Mouse (Mus musculus): Measurements from ENCODE around the gene Dysf. TPM values are rescaled to one million over a fixed set of nuclear protein-coding genes. Genes with fewer than 3 reads are reported as not detected.

The Dysf gene
- polyA plus RNA-seq, 1 experiment from 2014 or later = 2.8 TPM

DNA sequence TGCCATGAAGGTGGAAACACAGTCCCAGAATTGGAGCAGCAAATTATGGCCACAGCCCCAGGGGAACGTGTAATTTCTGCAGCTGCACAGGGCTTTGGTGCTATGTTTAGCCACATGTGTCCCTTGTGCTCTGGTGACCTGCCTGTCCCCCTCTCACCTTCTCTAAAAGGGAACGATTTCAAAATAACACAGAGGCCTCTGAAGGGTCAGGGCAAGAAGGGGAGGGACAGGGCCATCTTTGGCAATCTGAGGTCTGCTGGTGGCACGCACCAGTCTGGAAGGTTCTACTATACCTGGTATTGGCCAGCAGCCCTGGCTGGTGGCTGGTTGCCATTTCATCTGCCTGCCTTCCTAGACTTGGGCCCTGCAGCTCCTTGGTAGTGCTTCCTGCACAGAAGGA, 147.4 kb downstream of the Dysf start:
- Histone ChIP-seq H3K4me1 (ENCODE audit: control insufficient read depth, low read depth, low read length) (no peaks in the 10 kb centered on the region), H3K36me3 (ENCODE audit: control insufficient read depth, insufficient read depth) (no peaks in the 10 kb centered on the region), H3K27me3 (ENCODE audit: control insufficient read depth, insufficient read depth, low read depth, low read length) (no peaks in the 10 kb centered on the region), H3K9me3 (replicated peaks; ENCODE audit: control insufficient read depth, low read length) (no peaks in the 10 kb centered on the region), H3K4me2 (ENCODE audit: low read depth, low read length) (no peak overlapping the region), H3K27ac (ENCODE audit: low read length) (no peak overlapping the region), H3K9ac (ENCODE audit: low read depth, low read length) (no peak overlapping the region), H3K4me3 (ENCODE audit: low read depth, low read length) (no peak overlapping the region)
- WGBS (ENCODE audit: insufficient replicate concordance) = 44% methylated on average over 3 of the region's 3 CpGs
- no peak for ATAC-seq (ENCODE audit: low read depth)

DNA sequence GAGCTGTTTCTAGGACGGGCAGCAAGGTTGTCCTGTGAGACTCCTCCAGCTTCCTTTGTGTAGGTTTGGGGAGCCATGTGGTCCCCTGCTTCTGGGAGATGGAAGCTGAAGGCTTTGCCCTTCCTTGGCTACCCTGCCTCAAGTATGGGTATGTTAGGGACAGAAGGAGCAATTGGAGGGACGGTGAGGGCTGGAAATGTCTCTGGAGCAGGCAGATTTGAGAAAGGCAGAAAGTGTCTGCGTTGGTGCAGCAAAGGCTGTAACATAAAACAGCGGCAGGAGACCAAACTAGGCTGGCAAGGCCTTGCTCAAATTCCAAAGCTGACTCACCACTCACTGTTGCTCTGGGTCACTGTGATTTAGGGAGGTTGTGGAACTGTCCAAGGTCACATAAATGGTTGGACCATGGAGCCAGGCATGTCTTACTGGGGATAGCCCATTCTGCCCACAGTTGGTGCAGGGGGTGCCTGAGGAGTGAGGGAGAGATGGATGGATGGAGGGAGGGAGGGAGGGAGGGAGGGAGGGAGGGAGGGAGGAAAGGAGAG, 148.2 kb downstream of the Dysf start:
- 65% methylated on average over 4 of the region's 4 CpGs for WGBS (ENCODE audit: insufficient replicate concordance)
- ATAC-seq (ENCODE audit: low read depth) = no peak

DNA sequence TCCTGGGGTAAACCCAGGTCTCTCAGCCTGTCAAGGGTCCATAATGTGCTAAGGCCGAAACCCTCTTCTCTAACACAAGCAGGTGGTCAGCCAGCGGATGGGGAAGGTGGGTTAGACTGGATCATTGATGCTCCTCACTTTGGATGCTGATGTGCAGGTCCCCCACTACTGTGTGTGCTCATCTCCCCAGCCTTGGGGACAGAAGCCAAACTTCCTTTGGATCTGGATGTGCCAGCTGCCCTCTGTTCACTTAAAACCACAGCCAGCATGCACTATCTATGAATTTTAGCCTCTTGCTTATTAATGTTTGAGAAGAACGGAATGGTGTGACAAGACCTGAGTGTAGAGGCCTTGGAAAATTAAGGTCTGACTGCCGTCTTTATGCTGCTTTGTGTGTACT, 150.7 kb downstream of the Dysf start:
- H3K27me3 ChIP-seq (ENCODE audit: control insufficient read depth, insufficient read depth, low read depth, low read length) = no peaks in the 10 kb centered on the region
- WGBS (ENCODE audit: insufficient replicate concordance) = 54% methylated on average over 4 of the region's 4 CpGs

More for the DNA sequence above, 148.2 kb downstream of the Dysf start:
- no peak overlapping the region for H3K9ac ChIP-seq (ENCODE audit: low read depth, low read length)
- no peaks in the 10 kb centered on the region for H3K27me3 ChIP-seq (ENCODE audit: control insufficient read depth, insufficient read depth, low read depth, low read length)
- H3K4me2 ChIP-seq (ENCODE audit: low read depth, low read length) = no peak overlapping the region
- H3K27ac ChIP-seq (ENCODE audit: low read length) = no peak overlapping the region
- no peak overlapping the region for H3K4me3 ChIP-seq (ENCODE audit: low read depth, low read length)
- no peaks in the 10 kb centered on the region for H3K4me1 ChIP-seq (ENCODE audit: control insufficient read depth, low read depth, low read length)
- no peaks in the 10 kb centered on the region for H3K9me3 ChIP-seq (replicated peaks; ENCODE audit: control insufficient read depth, low read length)
- H3K36me3 ChIP-seq (ENCODE audit: control insufficient read depth, insufficient read depth) = no peaks in the 10 kb centered on the region

DNA sequence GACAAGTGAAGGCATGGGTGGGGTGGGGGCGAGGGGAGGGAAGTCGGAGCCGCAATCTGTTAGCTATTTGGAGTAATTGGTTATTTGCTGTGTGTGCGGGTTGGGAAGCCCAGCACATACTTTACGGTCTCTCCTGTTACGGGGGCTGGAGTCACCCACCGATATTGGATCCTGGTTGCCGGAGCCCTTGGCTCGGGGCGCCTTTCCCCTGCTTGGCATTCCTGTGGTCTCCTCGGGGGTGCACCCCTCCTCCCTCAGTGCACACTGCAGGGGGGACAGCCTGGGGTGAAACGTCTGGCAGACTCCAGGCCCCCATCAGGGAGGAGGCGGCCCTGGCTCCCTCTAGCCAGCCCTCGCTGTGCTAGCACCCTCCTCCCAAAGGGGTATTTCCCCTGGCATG, 159.2 kb downstream of the Dysf start:
- H3K27me3 ChIP-seq (ENCODE audit: control insufficient read depth, insufficient read depth, low read depth, low read length) = no peaks in the 10 kb centered on the region
- no peaks in the 10 kb centered on the region for H3K36me3 ChIP-seq (ENCODE audit: control insufficient read depth, insufficient read depth)
- 64% methylated on average over 14 of the region's 14 CpGs for WGBS (ENCODE audit: insufficient replicate concordance)
- H3K9me3 ChIP-seq (replicated peaks; ENCODE audit: control insufficient read depth, low read length) = no peaks in the 10 kb centered on the region
- H3K9ac ChIP-seq (ENCODE audit: low read depth, low read length) = no peak overlapping the region
- ATAC-seq (ENCODE audit: low read depth) = no peak
- H3K4me2 ChIP-seq (ENCODE audit: low read depth, low read length) = no peak overlapping the region
- no peaks in the 10 kb centered on the region for H3K4me1 ChIP-seq (ENCODE audit: control insufficient read depth, low read depth, low read length)
- no peak overlapping the region for H3K4me3 ChIP-seq (ENCODE audit: low read depth, low read length)
- no peak overlapping the region for H3K27ac ChIP-seq (ENCODE audit: low read length)

More for the DNA sequence above, 150.7 kb downstream of the Dysf start:
- Histone ChIP-seq H3K4me3 (ENCODE audit: low read depth, low read length) (no peak overlapping the region), H3K27ac (ENCODE audit: low read length) (no peak overlapping the region), H3K4me2 (ENCODE audit: low read depth, low read length) (no peak overlapping the region), H3K4me1 (ENCODE audit: control insufficient read depth, low read depth, low read length) (no peaks in the 10 kb centered on the region), H3K9me3 (replicated peaks; ENCODE audit: control insufficient read depth, low read length) (no peaks in the 10 kb centered on the region), H3K36me3 (ENCODE audit: control insufficient read depth, insufficient read depth) (no peaks in the 10 kb centered on the region), H3K9ac (ENCODE audit: low read depth, low read length) (no peak overlapping the region)
- ATAC-seq (ENCODE audit: low read depth) = no peak

DNA sequence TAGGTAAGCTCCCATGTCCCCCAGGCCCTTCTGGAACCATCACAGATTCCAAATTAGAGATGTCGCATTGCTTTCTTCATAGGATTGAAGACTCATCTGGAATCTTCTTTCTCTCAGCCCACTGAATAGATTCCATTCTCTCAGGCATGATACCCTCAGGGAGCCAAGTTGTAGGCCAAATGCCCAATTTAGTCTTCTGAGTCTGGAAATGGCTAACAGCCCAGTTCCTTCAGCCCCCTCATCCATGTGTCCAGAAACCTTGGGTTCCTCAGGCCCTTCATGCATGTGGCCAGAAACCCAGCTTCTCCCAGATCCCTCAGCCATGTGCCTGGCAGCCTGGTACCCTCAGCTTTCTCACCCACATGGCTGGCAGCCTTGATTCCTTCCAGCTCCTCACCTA, 160.2 kb downstream of the Dysf start:
- Histone ChIP-seq H3K4me1 (ENCODE audit: control insufficient read depth, low read depth, low read length) (no peaks in the 10 kb centered on the region), H3K4me3 (ENCODE audit: low read depth, low read length) (no peak overlapping the region), H3K9me3 (replicated peaks; ENCODE audit: control insufficient read depth, low read length) (no peaks in the 10 kb centered on the region), H3K4me2 (ENCODE audit: low read depth, low read length) (no peak overlapping the region), H3K36me3 (ENCODE audit: control insufficient read depth, insufficient read depth) (no peaks in the 10 kb centered on the region), H3K27me3 (ENCODE audit: control insufficient read depth, insufficient read depth, low read depth, low read length) (no peaks in the 10 kb centered on the region), H3K9ac (ENCODE audit: low read depth, low read length) (no peak overlapping the region), H3K27ac (ENCODE audit: low read length) (no peak overlapping the region)
- no peak for ATAC-seq (ENCODE audit: low read depth)
- WGBS (ENCODE audit: insufficient replicate concordance) = 69% methylated on average over 1 of the region's 1 CpGs

DNA sequence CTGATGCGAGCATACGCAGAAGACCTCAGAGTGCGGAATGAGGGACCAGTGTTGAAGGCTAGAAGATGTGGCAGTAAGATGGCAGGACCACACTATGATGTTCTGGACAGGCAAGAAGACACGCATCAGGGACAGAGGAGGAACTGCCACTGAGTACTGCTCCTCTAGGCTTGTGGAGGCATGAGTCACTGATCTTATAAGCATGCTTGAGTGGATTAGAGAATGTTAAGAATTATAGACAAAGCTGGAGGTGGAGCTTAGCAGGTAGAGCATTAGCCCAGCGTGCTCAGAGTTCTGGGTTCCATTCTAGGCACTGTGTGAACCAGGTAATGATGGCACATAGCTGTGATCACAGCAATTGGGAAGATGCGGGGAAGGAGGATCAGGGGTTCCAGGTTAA, 165.2 kb downstream of the Dysf start:
- Histone ChIP-seq H3K27me3 (ENCODE audit: control insufficient read depth, insufficient read depth, low read depth, low read length) (no peaks in the 10 kb centered on the region), H3K27ac (ENCODE audit: low read length) (no peak overlapping the region), H3K9ac (ENCODE audit: low read depth, low read length) (no peak overlapping the region), H3K36me3 (ENCODE audit: control insufficient read depth, insufficient read depth) (no peaks in the 10 kb centered on the region), H3K4me1 (ENCODE audit: control insufficient read depth, low read depth, low read length) (no peaks in the 10 kb centered on the region), H3K4me2 (ENCODE audit: low read depth, low read length) (no peak overlapping the region), H3K4me3 (ENCODE audit: low read depth, low read length) (no peak overlapping the region), H3K9me3 (replicated peaks; ENCODE audit: control insufficient read depth, low read length) (no peaks in the 10 kb centered on the region)
- no peak for ATAC-seq (ENCODE audit: low read depth)
- 72% methylated on average over 6 of the region's 6 CpGs for WGBS (ENCODE audit: insufficient replicate concordance)

DNA sequence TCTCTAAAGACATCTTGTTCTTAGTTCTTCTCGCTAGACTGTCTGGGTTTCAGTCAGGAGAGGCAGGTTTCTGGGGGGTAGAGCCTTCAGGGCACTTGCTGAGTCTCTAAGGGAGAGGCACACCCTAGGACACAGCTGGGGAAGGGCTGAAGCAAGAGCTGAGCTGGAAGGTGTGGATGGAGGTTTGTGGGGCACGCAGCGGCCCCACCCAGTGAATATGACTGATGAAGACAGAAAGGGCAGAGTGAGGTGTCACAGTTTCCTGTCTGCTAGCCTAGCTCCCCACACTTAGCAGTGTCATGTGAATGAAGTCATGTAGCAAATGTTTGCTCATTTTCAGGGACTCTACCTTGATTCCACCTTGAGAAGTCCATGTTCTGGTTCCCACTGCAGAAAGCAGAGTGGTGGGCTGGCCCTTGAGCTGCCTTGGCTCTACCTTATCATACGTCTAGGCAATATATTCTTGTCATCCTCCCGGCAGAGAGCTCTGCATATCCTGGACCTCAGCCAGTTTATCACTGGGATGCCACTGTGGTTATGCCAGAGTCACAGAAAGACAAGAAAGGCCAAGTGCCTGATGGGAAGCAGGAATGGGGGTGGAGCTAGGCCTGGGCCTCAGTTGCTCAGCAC, 170.5 kb downstream of the Dysf start:
- no peak overlapping the region for H3K9ac ChIP-seq (ENCODE audit: low read depth, low read length)
- no peak overlapping the region for H3K4me3 ChIP-seq (ENCODE audit: low read depth, low read length)
- H3K36me3 ChIP-seq (ENCODE audit: control insufficient read depth, insufficient read depth) = no peaks in the 10 kb centered on the region
- H3K27me3 ChIP-seq (ENCODE audit: control insufficient read depth, insufficient read depth, low read depth, low read length) = no peaks in the 10 kb centered on the region
- no peaks in the 10 kb centered on the region for H3K9me3 ChIP-seq (replicated peaks; ENCODE audit: control insufficient read depth, low read length)
- no peak overlapping the region for H3K4me2 ChIP-seq (ENCODE audit: low read depth, low read length)
- H3K27ac ChIP-seq (ENCODE audit: low read length) = no peak overlapping the region
- WGBS (ENCODE audit: insufficient replicate concordance) = 42% methylated on average over 5 of the region's 5 CpGs
- no peak for ATAC-seq (ENCODE audit: low read depth)
- no peaks in the 10 kb centered on the region for H3K4me1 ChIP-seq (ENCODE audit: control insufficient read depth, low read depth, low read length)

DNA sequence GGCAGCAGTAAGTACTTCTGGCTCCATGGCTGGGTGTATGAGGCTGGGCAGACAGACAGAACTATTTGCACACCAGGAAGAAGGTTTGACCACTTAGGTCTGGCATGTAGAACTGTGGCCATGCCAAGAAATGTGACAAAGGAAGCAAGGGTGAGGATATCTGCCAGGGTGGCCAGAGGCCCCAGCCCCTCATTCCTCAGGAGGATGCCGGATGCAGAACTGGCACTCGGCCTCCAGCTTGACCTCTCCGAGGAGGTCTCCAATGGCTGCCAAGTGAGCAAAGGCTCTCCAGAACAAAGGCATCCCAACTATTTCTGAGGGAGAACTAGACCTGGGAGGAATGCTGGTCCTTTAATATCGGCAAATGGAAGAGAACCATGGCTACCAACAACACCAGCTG, 173.1 kb downstream of the Dysf start:
- ATAC-seq (ENCODE audit: low read depth) = no peak
- Histone ChIP-seq H3K4me3 (ENCODE audit: low read depth, low read length) (no peak overlapping the region), H3K4me1 (ENCODE audit: control insufficient read depth, low read depth, low read length) (no peaks in the 10 kb centered on the region), H3K9ac (ENCODE audit: low read depth, low read length) (no peak overlapping the region), H3K36me3 (ENCODE audit: control insufficient read depth, insufficient read depth) (no peaks in the 10 kb centered on the region), H3K9me3 (replicated peaks; ENCODE audit: control insufficient read depth, low read length) (no peaks in the 10 kb centered on the region), H3K27ac (ENCODE audit: low read length) (no peak overlapping the region), H3K4me2 (ENCODE audit: low read depth, low read length) (no peak overlapping the region), H3K27me3 (ENCODE audit: control insufficient read depth, insufficient read depth, low read depth, low read length) (no peaks in the 10 kb centered on the region)
- 66% methylated on average over 4 of the region's 4 CpGs for WGBS (ENCODE audit: insufficient replicate concordance)

DNA sequence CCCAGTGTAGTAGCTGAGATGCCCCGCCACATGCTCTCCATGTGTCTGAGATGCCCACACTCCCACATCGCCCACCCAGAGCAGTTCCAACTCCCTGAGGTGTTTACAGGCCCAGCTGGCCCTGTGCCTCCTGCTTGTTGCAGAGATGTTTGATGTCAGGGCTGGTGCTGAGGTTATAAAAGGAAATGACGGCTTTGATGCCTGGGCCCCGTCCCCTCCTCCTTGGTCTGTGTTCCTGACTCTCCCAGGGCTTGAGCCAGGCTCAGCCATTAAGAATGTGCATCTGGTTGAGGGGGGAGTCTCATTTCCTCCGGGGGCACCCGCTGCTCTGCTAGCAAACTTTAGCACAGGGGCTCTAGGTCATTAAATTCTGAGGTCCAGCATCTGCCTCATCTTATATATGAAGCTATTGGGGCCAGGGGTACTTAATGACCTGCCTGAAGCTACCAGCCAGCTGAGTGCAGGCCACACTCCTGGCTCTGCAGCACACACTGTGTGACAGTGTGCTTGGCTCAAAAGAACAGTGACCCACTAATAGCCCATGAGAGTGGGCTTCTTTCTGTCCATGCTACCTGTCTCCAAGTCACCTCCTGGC, 183.4 kb downstream of the Dysf start:
- no peaks in the 10 kb centered on the region for H3K27me3 ChIP-seq (ENCODE audit: control insufficient read depth, insufficient read depth, low read depth, low read length)
- no peak overlapping the region for H3K4me3 ChIP-seq (ENCODE audit: low read depth, low read length)
- no peak for ATAC-seq (ENCODE audit: low read depth)
- H3K36me3 ChIP-seq (ENCODE audit: control insufficient read depth, insufficient read depth) = no peaks in the 10 kb centered on the region
- H3K9ac ChIP-seq (ENCODE audit: low read depth, low read length) = no peak overlapping the region
- H3K27ac ChIP-seq (ENCODE audit: low read length) = no peak overlapping the region
- H3K4me1 ChIP-seq (ENCODE audit: control insufficient read depth, low read depth, low read length) = no peaks in the 10 kb centered on the region
- WGBS (ENCODE audit: insufficient replicate concordance) = 45% methylated on average over 6 of the region's 6 CpGs
- no peaks in the 10 kb centered on the region for H3K9me3 ChIP-seq (replicated peaks; ENCODE audit: control insufficient read depth, low read length)
- H3K4me2 ChIP-seq (ENCODE audit: low read depth, low read length) = no peak overlapping the region
